Mouse (Mus musculus) common myeloid progenitor, adult 5-6 weeks (primary cell): Measurements from ENCODE around the gene Psme2. TPM values are rescaled to one million over a fixed set of nuclear protein-coding genes. Genes with fewer than 3 reads are reported as not detected.

Experiments
- ATAC-seq: replicated peaks from 2 replicates; pipeline ENCODE4 v1.8.0; 2016; ENCODE audit warnings: low read depth, mild to moderate bottlenecking, moderate TSS enrichment, inconsistent platforms; ENCODE audit not compliant: poor library complexity, severe bottlenecking
- total RNA-seq: library from RNA; stranded (forward); fragments of 200-1000, 187-1606 nt; gene quantifications from 2 replicates; pipeline ENCODE4 v1.2.3, GENCODE M21; 2017

Gene Psme2
- total RNA-seq, 1 experiment from 2014 or later, result 241 TPM

DNA sequence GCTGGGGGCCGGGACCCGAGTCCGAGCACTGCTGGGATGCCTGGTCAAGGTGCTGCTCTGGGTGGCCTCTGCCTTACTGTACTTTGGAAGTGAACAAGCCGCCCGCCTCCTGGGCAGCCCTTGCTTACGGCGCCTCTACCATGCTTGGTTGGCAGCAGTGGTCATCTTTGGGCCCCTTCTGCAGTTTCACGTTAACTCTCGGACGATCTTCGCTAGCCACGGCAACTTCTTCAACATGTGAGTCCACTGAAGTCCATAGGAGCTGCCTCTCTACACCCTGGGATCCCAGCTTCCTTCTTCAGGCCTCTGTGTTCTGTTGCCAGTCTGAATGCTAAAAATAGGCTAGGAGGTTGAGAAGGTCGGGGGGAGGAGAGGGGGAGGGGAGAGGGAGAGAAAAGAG is 15.2 kb downstream of the Psme2 start:
- no peak for ATAC-seq

DNA sequence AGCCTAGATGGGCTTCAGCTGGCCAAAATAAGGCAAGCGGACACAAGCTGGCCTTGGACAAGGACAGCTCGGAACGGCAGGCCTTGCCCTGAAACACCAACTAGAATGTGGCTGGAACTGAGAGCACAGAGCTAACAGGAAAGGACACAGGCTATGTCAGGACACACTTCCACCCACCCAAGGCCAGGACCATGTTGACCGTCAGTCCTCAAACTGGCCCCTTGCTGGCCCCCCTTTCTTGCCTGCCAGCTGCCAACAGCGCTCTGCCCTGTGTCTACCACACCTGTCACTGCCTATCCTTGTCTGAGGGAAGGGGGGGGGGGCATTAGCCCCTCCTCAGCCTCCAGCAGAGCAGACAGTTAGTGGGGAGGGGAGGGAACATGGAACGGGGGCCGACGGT is 15.6 kb downstream of the Psme2 start, which contains the start of gene Fitm1:
Gene Fitm1, plus strand, starts transcription at position 316 of the 400 bp plus-strand sequence.
- no peak for ATAC-seq

DNA sequence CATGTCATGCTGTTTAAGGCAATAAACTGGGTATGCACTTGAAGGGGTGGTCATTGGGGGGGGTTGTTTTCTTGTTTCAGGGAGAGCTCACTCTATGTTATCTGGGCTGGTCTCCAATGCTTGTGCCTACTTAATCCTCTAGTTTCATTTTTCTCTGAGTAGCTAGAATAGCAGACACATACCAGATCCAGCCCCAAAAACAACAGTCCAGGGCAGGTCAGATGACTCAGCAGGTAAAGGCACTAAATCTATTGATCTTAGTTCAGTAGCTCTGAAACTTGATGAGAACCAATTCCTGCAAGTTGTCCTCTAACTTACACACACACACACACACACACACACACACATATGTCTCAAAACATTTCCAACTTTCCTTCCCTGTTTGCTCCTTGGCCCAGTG is 19.2 kb downstream of the Psme2 start:
- ATAC-seq, result no peak

DNA sequence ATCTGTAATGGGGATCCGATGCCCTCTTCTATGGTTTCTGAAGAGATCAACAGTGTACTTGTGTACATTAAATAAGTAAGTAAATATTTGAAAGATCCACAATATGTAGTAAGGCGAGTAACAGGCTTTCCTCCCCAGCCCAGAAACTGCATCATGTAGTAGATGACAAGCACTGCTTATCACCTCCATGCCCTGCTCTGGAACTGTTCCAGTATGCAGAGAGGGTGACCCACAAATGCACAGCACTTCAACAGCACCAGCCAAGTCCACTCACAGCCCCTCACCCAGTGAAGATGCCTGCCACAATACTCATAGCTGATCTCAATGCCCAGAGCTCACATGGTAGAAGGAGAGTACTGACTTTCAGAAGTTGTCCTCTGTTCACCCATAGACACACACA is 20.3 kb downstream of the Psme2 start:
- ATAC-seq, result no peak

DNA sequence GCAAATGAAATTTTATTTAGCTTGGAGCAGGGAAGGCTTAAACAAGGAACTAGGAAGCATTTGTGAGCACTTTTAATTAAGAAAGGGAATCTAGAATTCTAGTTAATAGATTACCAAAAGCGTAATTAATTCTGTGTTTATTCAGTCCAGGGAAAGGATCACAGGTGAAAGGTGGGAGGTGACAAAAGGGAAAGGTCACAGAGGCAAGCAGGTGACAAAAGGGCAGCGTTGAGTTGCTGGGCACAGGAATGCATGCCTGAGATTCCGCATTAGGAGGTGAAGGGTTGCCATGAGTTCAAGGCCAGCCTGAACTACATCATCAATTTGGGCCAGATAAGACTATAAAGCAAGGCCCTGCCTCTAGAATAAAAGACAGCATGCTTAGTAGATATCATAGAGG is 23.4 kb downstream of the Psme2 start:
- no peak for ATAC-seq

DNA sequence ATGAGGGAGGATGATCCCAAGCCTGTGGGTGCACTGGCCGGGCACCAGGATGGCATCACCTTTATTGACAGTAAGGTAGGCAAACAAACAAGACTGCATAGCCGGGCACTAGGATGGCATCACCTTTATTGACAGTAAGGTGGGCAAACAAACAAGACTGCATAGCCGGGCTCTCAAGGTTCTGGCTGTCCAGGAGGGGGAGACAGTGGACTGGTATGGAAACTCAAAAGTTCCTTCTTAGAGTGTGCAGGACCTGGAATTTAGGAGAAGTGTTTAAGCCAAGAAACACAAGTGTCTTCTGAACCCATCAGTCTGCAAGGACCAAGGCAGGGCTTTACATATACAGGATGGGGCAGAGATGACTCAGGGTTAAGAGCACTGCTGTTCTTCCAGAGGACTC is 25.2 kb downstream of the Psme2 start:
- ATAC-seq, result no peak

DNA sequence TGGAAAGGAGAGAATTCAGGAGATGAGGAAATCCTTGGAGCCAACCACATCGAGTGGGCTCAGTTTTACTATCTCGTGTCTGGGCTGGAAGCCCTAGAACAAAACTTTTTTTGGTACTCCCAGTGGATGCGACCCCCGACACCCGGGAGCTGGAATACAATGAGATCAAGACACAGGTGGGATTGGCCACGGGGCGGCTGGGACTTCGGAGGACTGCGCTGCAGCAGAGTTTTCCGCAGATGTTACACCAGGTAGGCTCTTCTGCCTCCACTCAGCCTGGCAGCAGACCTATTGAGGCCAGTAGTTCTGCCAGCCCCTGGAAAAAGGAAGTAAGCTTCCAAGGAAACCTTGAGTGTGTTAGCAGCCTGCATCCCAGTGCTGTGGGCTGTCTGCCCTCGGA is 27.7 kb downstream of the Psme2 start:
- ATAC-seq, result no peak

DNA sequence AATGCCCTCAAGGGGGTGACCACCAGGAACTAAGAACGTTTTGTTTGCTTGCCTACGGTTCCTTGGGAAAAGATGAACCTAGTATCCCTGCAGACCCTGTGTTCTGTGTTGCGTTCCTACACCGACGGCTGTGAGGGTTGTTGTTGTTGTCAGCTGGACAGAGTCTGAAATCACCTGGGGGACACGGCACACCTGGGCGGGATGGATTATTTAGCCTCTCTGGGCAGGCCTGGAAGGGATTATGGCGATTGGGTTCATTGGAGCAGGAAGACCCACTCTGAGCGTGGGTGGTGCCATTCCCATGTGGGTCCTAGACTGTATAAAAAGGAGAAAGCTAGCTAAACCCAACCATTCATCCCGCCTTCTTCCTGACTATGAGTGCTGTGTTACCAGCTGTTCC is 29.1 kb downstream of the Psme2 start:
- ATAC-seq, result no peak

DNA sequence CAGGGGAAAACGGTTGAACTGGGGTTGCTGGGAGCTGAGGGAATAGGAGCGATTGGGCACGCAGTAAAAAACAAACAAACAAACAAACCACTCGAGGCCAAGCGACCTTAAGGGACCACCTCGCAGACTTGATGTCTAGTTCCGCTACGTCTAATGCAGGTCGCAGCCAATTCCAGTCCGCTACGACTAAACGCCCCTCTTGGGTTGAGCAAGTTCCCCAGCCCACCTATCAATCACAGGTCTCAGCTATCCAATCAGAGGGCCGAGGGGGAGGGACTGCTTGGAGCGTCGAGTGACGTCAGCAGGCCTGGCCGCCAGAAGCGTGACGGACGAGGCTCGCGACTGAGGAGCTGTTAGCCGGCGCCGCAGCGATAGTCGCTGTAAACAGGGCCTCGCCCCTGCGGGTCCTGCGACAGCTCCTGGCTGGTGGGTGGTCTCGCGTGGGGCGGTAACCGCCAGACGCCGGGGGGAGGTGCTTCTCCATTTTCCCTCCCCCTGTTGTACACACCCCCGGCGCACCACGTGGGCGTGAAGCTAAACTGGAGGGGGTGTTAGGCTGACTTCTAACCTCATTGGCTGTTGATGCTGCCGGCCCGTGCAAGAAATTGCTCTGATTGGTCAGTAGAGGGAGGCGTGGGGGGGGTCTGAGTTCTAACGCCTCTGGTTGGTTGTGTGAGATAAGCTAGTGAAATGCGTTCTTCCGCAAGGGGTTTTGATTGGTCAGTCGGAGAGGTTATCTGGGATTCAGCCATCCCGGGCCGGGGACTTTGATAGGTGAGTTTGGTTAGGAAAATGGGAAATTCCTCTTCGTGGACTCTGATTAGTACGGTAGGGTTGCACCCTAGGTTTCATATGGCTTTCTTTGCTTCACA is 30.5 kb downstream of the Psme2 start, which contains the start of gene A730061H03Rik:
Gene A730061H03Rik, minus strand, starts transcription at position 205 of the 872 bp plus-strand sequence.
- peak; percentile 76 for ATAC-seq

DNA sequence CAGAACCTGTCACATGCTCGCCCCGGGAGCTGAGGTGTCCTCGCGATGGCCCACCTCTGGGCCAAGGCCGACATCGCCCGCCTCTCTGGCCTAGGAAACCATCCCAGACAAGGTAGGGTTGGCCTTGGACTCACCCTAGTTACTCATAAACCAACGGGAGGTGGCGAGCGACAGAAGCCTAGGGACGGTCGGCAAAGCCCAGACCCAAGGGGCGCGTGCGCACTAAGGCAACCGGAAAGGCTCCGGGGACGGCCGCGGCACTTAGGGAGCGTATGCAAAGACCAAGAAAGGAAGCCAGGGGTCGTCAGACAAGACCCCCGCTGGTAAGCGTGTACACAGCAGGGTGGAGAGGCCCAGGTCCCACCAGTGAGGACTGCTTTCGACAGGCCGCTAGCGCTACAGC is 31.1 kb downstream of the Psme2 start, which contains the start of gene Dcaf11:
Gene Dcaf11, plus strand, starts transcription at position 208 of the 403 bp plus-strand sequence.
- ATAC-seq, result peak; percentile 52

DNA sequence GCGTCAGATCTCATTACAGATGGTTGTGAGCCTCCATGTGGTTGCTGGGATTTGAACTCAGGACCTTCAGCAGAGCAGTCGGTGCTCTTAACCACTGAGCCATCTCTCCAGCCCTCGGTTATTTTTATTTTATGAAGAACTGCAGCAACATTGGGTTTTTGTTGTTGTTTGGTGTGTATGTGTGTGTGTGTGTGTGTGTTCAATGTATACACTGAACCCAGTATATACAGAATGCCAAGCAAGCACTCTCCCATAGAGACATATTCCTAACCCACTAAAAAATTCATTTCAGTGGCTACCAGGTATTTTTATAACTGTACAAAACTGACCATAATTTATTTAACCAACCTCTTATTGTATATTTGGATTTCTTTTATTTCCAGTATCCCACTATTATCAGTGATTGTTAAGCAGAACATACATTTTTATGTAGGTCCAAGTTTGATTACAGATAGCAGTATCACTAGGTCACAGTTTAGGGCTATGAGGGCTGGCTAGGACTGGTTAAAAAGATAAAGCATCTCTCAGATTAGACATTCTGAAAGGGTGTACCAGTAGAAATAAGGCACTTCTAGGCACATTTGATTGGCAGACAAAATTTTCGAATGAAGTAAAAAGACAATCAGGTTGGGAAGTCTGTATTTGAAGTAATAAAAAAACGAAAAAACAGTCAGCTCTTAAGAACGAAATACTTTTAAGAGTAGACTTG is 32.0 kb downstream of the Psme2 start:
- ATAC-seq, result no peak

DNA sequence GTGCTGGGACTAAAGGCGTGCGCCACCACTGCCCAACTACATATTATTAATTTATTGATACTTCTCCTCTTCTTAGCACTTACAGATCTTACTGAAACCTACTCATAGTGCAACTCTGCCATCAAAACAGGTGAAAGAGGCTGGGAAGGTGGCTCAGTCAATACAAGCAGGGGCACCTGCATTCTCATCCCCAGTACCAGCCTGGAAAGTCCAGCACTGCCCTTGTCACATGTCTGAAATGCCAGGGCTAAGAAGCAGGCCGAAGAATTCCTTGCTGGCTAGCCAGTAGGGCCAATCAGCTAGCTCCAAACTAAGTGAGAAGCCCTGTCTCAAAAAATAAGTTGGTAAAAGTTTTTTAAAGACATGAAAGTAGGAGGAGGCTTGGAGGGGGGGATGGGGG is 33.3 kb downstream of the Psme2 start:
- no peak for ATAC-seq

DNA sequence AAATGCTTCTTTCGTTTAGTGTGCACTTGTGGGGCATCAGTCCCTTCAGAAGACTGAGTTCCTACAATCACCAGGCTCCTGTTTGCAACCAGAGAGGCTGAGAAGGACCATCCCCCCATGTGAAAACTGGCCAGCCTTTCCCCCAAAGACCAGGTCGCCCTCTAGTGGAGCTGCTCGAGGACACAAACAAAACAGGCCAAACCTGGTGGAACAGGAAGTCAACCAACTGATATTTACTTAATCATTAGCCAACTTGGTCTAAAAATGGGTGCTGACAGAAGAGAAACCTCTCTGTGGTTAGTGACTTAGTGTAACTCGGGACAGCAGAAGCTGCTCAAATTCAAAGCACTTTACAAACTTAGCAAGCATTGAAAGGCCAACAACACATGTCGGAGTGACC is 33.9 kb downstream of the Psme2 start:
- peak; percentile 40 for ATAC-seq

DNA sequence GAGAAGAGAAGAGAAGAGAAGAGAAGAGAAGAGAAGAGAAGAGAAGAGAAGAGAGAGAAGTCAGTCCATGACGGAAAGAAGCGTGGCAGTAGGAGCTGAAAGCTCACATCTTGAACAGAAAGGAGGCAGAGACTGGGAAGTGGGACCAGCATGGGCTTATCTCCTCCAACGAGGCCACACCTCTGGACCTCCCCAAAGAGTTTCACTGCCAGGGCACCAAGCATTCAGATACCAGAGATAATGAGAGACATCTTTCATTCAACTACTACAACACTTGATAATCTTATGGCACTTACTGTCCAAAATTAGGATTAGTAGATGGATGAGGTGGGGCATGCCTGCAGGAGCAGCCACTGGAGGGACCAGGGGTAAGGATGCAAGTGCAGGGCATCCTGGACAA is 35.1 kb downstream of the Psme2 start:
- no peak for ATAC-seq

DNA sequence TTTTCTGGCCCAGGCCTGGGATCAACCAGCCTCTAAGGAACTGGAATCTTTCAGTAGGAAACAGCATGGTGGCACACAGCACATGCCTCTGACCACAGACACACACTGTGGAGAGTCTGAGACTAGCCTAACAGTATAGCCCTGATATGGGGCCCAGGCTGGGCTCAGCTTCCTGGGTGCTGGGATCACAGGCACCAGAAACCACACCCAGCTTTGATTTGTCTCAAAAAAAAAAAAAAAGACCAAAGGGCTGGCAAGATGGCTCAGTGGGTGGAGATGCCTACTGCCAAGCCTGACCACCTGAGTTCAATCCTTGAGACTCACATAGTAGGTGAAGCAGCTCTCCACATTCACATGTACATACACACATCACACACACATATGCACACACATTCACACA is 36.3 kb downstream of the Psme2 start:
- ATAC-seq, result no peak

DNA sequence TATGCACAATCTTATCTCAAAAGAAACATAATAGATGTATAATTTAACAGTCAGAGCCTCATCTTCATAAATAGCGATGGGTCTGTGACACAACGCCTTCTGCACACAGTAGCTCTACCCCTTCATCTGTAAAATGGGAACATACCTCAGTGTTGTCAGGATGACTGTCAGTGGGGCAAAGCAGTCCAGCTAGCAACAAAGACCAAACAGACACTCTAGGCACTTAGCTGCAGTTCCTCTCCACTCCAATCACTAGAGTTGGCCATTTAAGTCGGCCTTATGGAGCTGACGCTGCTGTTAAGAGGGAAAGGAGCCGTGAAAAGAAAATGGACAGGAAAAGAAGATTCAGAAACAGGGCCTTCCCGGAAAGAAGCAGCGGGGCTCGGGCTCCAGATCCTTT is 39.1 kb downstream of the Psme2 start:
- no peak for ATAC-seq

DNA sequence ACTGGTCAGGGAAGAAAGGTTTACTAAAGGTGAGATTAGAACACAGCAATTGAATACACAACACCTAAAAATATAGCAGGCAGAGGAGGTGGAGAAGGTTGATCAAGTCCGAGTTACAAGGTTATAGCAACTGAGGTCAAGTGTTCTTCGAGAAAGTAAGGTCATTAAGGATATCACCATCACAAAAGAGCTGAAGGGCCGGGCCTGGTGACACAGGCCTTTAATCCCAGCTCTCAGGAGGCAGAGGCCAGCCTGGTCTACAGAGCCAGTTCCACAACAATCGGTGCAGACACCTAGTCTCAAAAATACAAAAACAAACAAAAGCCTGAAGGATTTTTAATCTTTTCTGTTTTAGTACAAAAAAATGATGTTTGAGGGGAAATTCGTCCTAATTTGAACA is 39.6 kb downstream of the Psme2 start:
- ATAC-seq, result no peak

DNA sequence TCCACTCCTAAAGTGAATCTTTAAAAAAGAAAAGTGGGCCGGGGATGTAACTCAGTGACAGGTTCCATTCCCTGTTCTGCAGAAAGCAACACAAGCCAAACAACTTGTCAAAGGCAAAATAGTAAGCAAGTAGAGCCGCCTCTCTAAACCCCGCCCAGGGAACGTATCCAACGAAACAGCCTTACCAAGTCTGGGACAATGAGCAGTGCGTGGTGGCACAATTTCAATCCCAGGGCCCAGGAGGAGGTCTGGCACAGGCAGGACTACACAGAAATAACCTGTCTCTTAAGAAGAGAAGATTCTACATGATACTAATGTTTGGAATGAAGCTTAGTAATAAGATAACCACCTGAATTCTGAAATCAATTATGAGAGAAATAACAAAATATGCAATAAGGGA is 40.7 kb downstream of the Psme2 start:
- ATAC-seq, result no peak

DNA sequence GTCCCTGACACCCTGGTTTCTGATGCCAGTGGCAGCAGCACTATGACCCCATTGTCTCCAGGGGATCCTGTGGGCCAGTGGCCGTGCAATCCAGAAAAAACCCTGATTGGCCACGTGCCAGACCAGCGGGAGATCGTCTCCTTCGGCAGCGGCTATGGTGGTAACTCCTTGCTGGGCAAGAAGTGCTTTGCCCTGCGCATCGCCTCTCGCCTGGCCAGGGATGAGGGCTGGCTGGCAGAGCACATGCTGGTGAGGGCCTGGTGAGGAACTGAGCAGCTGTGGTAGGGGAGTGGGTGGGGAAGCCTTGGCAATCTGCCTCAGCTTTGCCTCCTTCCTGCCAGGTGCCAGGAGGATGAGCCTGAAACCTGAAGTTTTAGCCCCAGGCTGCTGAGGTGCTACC is 46.6 kb downstream of the Psme2 start:
- no peak for ATAC-seq

DNA sequence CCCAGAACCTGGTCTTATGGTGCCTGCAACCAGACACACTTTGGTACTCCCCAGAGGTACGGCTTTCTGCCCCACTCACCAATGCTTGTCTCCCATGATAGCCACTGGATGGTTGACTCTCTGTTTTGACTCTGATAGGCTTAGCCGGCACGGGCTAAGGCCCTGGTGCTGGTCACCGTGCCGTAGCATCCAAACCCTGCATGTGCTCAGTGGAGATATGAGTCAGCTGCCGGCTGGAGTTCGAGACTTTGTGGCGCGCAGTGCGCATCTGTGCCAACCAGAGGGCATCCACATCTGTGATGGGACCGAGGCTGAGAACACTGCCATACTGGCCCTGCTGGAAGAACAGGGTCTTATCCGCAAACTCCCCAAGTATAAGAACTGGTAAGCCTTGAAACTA is 48.6 kb downstream of the Psme2 start:
- ATAC-seq, result no peak

DNA sequence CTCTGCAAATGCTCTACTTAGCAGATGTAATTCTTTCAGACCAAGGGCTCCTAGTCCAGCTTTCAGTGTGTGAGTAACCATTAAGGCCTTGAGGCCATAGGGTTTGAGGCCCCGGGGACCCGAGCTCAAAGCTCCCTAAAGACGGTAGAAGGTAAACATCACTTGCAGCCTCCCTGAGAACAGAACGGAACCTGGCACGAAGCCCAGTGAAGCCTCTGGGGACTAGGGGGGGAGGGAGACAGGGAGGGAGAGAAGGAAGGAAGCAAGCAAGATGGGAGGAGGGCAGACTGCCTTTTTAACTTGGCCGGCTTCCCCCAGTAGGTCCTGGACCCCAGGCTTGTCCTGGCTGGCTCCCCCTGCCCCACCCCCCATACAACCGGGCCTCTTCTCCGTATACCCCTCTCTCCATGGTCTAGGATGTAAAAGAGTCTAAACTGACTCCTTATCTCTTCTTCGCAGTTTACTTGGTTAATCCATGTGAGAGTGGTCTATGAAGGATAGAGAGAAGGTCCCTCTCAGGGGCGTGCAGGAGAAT is 50.1 kb downstream of the Psme2 start:
- peak; percentile 47 for ATAC-seq
